Mouse (Mus musculus): ENCODE measurements around the gene Dact2. TPM values are rescaled to one million over a fixed set of nuclear protein-coding genes. Genes with fewer than 3 reads are reported as not detected.

Gene Dact2
- total RNA-seq (2017): not detected in 3 replicates

DNA sequence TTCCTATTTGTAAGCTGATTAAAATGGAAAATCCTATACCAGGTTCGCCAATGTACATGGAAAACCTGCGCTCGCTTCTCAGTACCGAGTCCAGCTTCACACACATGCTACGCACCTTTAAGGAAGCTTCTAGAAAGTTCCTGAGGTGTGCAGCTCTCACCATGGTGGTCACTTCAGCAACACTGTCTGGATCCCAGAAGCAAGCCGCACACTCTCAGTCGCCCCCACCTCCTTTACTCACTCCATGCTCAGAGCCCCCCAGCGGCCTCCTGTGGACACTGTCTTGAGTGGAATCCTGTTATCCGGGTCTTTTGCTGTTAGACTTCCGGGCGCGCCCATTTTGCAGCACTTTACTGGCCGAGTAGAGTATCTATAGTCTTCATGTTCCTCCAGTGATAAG, at the start of gene Dact2:
Gene Dact2, minus strand, starts transcription at position 244 of the 400 bp plus-strand sequence.
- ATAC-seq (replicated peaks; ENCODE audit: insufficient number of reproducible peaks, low FRiP score, low TSS enrichment, poor library complexity, severe bottlenecking): no peak

DNA sequence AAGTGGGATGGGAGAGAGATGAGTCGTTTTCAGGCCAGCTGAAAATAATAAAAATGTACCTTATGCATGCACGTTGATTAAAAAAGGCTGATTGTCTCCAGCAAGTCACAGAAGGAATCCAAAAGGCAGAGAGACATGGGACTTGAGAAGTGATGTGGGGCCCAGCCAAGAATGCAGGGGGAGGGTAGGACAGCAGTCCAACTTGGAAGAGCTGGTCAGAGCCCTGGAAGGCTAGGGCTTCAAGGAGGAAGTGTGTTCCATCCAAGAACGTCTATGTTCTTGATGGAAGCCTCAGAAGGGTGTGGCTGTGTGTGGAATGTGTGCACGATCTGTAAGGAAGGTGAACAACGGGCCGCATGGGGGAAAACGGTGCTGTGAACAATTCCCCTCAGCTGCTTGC, 48.4 kb upstream of the Dact2 start:
- ATAC-seq (replicated peaks; ENCODE audit: insufficient number of reproducible peaks, low FRiP score, low TSS enrichment, poor library complexity, severe bottlenecking): no peak

DNA sequence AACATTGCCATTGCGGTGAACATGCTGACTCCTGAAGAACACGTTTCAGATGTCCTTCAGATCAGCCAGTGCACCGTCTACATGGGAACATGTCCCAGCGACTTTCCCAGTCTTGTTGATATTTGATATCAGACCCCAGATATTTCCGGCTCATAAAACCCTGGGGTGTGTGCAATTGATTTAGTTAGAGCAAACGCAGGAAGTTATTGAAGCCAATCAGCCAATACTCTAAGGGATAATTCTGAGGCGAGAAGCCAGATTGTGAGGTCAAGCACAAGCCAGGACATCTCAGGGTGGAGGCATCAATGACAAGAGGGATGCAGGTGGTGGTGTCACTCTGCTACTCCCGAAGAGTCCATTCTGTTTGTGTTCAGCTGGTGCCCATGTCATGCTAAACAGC, 46.3 kb upstream of the Dact2 start:
- no peak for ATAC-seq (replicated peaks; ENCODE audit: insufficient number of reproducible peaks, low FRiP score, low TSS enrichment, poor library complexity, severe bottlenecking)

DNA sequence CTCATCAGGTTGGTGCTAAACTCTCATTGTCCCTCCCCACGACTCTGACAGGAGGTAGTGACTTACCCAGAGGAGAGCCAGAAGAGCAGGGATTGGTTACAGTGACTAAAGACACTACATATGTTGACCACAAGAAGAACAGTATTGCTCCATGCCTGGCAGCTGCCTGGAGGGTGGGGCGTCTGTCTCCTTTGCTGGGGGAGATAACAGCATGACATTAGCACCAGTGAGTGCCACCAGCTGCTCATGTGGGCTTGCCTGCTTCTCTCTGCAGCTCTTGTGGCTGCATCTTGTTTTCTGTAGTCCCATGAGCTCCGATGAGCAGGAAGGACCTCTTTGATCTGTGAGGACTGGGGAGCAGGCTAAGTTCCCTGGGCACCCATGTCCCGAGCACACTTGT, 45.5 kb upstream of the Dact2 start:
- ATAC-seq (replicated peaks; ENCODE audit: insufficient number of reproducible peaks, low FRiP score, low TSS enrichment, poor library complexity, severe bottlenecking): no peak

DNA sequence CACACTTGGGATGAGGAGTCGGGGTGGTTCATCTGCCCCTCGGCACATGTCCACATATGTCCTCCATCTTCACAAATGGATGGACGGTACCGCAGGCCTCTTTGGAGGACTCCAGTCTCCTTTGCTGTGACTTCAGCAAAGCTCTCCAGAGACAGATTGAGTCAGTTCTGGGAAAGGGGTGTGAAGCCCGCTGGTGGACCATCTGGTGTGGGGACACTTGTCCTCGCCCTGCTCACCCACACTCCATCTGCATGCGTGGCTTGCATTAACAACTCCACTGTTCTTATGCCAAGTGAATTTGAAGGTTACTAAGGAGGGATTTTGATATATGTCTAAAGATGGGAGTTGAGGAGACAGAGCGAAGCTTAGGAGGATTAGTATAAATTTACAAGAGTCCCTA, 43.8 kb upstream of the Dact2 start:
- ATAC-seq (replicated peaks; ENCODE audit: insufficient number of reproducible peaks, low FRiP score, low TSS enrichment, poor library complexity, severe bottlenecking): no peak

DNA sequence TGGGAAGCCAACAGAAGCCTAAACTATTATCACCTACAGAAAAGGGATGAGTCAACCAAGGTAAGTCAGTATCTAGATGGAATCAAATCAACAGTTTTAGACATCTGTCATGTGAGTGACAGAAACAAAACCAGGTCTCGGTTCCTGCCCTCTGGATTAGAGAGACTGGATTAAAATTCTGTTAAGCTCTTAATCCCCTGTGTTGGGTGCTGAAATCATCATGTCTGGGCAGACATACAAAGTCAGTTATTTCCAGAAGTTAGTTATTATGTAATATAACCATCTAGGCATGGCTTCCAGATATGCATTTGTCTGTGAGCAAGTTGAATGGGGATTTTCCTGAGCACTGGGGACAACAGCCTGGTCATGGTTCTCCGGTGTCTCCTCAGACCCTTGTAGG, 42.2 kb upstream of the Dact2 start:
- no peak for ATAC-seq (replicated peaks; ENCODE audit: insufficient number of reproducible peaks, low FRiP score, low TSS enrichment, poor library complexity, severe bottlenecking)

DNA sequence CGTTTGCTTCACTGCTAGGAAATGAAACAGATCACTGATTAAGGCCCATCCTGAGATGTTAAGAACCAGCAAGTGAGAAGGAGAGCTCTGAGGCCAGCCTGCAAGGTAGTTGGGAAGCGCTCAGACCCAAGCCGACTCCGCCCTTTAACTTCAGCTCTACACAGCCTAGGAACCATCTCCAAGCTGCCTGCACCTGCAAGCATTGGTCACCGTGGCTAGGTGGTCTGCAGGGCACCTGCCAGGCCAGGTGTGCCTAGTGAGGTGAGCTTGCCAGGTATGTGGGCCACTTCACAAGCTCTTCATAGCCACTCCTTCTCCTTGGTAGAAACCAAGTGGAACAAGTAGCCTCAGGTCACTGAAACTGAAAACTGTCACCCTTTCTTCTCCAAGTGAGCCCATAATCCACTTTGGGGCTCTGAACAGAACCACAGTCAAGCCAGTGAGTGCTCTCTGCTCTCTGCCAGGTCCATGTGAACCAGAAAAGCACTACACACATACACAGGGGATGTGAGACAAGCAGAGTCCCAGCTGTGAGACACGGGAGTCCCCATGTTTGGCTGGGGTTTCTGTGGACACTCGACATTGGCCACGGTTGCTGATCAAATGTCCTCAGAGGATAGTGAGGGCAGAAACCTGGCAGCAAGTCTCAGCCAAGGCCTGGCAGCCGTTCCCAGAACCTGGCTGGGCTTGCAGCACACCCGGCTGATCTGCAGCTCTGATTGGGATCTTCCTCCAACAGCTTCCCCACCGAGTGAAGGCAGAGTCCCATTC, 40.3 kb upstream of the Dact2 start:
- no peak for ATAC-seq (replicated peaks; ENCODE audit: insufficient number of reproducible peaks, low FRiP score, low TSS enrichment, poor library complexity, severe bottlenecking)

DNA sequence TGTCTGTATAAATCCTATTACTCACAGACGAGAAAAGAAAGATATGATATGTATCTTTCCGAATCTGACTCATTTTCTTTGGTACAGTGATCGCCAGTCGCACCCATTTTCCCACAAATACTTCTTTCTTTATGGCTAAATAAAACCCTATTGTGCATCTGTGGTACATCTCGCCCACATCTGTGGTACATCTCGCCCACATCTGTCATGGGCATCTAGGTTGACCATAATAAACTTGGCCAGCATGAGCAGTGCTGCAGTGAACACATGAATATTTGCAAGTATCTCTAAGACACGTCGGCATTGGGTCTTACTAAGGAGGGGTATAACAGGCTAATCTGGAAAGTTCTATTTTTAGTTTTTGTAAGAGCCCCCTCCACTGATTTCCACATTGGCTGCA, 38.5 kb upstream of the Dact2 start:
- no peak for ATAC-seq (replicated peaks; ENCODE audit: insufficient number of reproducible peaks, low FRiP score, low TSS enrichment, poor library complexity, severe bottlenecking)

DNA sequence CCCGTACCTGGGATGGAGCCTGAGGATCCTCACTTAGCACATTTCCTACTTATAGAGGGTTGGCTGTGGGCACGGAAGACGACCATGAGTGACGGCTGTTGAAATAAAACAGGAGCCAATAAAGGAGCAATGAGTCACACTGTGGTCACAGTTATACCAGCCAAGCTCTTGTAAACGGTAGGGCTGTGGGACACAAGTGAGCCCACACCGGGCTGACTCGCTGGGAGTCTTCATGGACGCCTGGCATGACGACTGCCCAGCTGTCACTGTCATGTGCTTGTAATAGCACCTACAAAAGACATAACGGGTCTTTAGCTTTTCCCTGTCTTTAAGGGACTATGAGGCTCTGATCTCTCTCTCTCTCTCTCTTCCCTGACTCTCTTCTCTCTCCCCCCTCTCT, 35.9 kb upstream of the Dact2 start:
- ATAC-seq (replicated peaks; ENCODE audit: insufficient number of reproducible peaks, low FRiP score, low TSS enrichment, poor library complexity, severe bottlenecking): no peak

DNA sequence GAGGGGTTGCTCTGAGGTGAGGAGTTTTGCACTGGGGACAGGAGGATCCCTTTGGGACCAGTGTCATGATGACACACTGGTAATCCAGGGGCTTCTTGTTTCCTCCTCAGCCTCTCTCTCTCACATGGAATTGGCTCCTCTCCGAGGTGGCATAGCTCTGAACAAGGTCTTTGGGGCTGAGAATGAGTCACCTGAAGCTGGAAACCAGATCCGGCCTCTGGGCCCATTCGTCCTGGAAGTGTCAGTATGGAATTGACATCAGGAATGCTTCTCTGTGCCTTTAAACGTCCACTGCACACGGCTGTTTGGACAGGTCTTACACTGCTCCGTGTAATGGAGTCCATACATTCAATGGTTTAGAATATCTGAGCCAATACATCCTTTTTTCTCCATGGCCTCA, 33.0 kb upstream of the Dact2 start:
- no peak for ATAC-seq (replicated peaks; ENCODE audit: insufficient number of reproducible peaks, low FRiP score, low TSS enrichment, poor library complexity, severe bottlenecking)

DNA sequence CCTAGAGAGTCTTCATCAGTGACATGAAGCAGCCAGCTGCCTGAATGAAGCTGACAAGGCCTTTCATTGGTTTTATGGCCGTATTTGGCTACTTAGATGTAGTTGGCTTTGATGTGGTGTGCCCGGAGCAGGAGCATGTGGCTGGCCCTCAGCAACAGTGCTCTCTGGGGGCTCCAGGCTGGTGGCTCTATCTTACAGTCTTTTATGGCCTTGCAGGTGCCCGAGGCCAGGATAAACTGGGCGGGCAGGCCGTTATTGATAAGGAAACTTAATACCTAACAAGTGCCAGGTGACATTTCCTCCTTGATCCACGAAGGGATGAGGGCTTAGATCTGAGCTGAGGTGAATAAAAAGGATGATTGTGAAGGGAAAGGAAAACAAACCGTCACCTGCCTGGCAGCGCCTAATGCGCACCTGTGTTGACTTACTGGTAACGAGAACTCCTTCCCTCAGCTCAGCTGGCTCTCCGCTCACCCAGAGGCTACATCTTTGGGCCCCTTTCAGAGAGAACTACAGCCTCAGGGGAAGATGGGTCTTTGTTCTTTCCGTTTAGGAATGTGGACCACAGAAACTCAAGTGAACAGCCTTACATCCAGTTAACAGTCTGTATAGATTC, 30.8 kb upstream of the Dact2 start:
- no peak for ATAC-seq (replicated peaks; ENCODE audit: insufficient number of reproducible peaks, low FRiP score, low TSS enrichment, poor library complexity, severe bottlenecking)

DNA sequence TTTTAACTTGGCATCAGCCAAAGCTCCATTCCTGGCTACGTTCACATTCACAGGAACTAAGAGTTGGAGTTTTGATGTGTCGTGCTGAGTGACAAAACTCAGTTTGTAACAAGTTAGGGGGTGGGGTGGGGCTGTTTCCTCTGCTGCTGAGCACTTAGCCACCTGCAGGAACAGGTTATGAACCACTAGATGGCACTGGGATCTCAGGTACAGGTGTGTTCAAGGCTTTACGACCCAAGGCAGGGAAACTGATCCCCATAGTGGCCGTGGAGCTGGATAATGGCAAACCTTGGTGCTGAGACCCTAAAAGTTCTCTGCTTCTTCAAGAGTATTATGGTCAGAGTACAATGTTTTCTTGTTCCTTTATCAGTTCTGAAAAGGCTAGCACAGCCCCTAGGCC, 29.6 kb upstream of the Dact2 start:
- ATAC-seq (replicated peaks; ENCODE audit: insufficient number of reproducible peaks, low FRiP score, low TSS enrichment, poor library complexity, severe bottlenecking): no peak

DNA sequence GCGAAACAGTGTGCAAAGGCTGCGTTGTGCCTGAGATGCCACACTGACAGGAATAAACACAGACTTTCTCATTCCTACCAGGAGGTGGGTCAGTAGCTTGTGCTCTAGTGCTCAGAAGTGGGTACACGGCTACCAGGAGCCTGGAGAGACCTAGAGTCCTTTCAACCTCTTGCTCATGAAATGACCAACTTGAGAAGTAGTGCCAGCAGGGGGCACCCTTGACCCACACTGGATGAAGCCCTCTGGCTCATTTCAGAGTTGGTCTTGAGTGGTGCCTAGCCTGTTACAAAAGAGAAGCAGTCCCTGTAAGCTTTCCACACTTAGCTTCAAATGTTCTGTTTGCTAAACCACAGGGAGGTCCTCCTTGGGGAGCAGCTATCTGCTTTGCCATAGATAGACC, 28.5 kb upstream of the Dact2 start:
- no peak for ATAC-seq (replicated peaks; ENCODE audit: insufficient number of reproducible peaks, low FRiP score, low TSS enrichment, poor library complexity, severe bottlenecking)

DNA sequence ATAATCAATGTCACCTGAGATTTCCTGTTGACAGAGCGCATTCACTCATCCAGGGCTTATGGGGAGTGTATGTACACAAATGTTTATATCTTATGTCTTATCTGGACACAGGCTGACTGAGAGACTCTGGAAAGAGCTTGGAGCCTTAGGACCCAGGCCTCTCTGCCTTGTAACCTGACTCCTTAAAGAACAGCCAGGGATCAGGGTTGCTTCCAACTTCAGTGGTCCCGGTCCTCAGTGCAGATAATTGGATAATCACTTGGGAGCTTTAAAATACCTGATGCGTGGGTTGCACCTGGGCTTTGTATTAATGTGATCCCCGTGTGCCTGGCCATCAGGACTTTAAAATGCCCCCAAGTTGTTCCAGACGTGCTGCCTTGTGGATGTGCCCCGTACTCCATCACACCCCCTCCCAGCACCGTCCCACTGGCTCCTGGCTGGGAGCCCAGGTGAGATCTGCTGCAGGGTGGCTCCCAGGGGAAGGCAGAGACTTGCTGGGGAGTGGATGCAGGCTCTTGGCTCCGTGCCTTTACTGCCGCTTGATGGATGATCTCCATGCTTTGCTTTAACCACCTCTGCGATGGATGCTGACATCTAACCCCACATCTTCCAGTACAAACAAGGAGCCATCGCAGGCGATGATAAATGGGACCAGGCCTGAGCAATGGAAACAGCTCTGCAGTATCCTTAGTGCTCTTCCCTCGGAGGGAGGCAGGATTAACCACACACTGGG, 26.8 kb upstream of the Dact2 start:
- no peak for ATAC-seq (replicated peaks; ENCODE audit: insufficient number of reproducible peaks, low FRiP score, low TSS enrichment, poor library complexity, severe bottlenecking)

DNA sequence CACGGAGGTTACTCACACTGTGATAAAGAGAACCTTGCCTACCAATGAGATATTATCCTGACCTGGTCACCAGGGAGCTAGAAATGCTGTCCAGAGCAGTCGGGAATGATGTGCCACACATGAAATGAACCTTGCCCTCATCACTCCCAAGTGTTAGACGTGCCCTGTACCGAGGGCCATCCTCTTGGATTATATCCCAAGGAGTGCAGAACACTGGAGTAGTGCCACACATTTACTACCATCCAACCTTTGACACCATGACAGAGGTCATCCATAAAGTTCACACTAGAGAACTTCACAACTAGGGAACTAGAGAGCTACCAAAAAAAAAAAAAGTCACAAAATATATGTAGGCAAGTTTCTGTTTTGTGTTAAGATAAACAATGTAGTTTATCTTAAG, 24.3 kb upstream of the Dact2 start:
- no peak for ATAC-seq (replicated peaks; ENCODE audit: insufficient number of reproducible peaks, low FRiP score, low TSS enrichment, poor library complexity, severe bottlenecking)

DNA sequence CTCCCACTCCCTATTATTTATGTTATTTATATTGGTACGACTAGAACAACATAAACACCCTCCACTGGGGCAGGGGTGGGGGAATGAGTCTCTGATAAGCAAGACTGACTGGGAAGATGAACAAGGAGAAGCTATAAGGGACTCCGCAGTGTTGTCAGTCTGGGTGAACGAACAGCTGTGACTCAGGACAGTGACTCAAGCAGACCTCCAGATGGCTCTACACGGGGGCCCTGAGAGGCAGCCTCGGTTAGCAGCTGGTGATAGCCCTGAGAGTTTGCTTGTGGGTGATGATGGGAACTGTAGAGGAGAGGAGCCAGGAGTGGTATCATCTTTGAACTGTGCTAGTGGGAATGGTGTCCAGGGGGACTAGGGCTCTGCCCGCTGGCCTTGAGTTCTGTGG, 23.5 kb upstream of the Dact2 start:
- ATAC-seq (replicated peaks; ENCODE audit: insufficient number of reproducible peaks, low FRiP score, low TSS enrichment, poor library complexity, severe bottlenecking): no peak

DNA sequence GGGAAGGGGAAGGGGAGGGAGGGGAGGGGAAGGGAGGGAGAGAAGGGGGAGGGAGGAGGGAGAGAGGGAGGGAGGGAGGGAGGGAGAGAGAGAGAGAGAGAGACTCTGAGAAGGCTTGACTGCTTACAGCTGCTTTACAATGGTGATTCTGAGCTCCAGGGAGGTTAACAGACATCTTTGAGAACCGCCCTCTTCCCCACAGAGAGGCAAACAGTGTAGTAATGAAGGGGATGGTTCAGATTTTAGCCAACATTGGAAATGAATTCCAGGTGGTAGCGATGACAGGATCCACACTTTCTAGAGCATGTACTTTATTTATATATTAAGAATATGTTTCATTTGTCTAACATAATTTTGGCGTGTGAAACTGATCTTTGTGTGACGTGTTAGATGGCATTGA, 22.7 kb upstream of the Dact2 start:
- ATAC-seq (replicated peaks; ENCODE audit: insufficient number of reproducible peaks, low FRiP score, low TSS enrichment, poor library complexity, severe bottlenecking): no peak

DNA sequence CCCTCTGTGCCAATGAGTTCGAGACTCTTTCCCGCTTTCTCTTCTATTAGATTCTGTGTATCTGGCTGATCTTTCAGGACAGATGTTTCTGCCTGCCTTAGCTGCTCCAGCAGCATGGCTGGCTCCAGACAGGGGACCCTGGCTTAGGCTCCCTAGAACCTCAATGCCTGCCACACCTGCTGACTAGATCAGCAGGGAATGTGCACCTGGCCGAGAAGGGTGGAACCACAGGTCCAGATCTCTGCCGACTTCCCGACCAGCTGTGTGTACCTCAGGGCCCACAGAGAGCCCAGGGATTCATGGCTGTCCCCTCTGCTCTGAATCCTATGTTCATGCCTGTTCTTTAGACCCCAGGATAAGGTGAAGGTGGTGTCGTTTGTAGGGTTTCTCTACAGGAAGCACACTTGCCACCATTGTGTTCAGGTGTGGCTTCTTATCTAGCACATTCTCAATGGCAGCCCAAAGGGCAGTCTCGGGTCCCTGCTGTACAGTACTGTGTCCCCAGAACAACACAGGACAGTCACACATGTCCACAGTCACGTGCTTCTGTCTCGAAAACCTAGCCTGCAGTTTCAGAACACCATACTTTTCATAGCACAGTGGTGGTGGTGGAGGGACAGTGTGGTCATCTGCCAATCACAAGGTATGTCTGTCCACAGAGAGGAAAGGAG, 22.0 kb upstream of the Dact2 start:
- no peak for ATAC-seq (replicated peaks; ENCODE audit: insufficient number of reproducible peaks, low FRiP score, low TSS enrichment, poor library complexity, severe bottlenecking)

DNA sequence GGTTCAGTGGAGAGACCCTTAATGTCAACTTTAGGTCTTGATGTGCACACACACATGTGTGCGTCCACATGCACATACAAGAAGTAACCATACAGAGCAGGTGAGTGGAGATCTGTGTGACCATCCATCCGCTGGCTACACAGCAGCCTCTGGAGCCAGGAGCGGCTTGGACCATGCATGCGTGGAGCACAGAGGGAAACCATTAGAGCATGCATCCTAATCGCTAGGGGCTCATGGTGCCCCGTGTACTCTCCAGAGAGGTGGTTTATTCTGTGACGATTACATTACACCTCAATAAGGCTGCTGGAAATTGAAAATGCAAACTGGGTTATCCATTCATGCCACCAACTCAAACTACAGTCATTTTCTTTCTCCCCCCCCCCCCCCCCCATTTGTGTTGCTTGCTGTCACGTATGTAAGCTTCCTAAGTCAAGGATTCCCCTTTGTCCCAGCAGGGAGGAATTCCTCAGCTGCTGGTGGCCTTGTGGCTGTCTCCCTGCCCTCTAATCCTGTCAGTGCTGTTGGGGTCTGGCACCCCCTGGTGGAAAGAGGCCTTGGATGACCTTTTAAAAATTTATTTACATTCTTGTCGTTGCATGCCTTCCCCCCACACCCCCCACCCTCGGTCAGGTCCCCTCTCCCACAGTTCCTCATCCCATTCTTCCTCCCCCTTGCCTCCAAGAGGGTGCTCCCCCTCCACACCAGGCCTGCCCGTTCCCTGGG, 17.9 kb upstream of the Dact2 start:
- ATAC-seq (replicated peaks; ENCODE audit: insufficient number of reproducible peaks, low FRiP score, low TSS enrichment, poor library complexity, severe bottlenecking): no peak

All from monocyte, adult 5-6 weeks (primary cell).